Mouse (Mus musculus) forebrain, embryonic 11.5 days (tissue): ENCODE measurements around the gene Cyp1b1. TPM values are rescaled to one million over a fixed set of nuclear protein-coding genes. Genes with fewer than 3 reads are reported as not detected.

Experiments
- ATAC-seq: fragments of 200-750 bp; cut with Nextera tagmentation; replicated peaks from 2 replicates; pipeline ENCODE4 v1.8.0; 2017; ENCODE audit warnings: moderate TSS enrichment; ENCODE audit not compliant: low FRiP score
- DNase-seq: peaks from one replicate; pipeline ENCODE4 v3.0.0-alpha.2; 2017; ENCODE audit warnings: low spot score
- H3K27ac ChIP-seq: fragments of 300-500 bp; sonication (generic); 2 replicates; pipeline ENCODE4 v1.5.1; 2014; ENCODE audit warnings: low read depth, low read length
- H3K27me3 ChIP-seq: fragments of 300-500 bp; sonication (generic); 2 replicates; pipeline ENCODE4 v1.6.1; 2014; ENCODE audit warnings: mild to moderate bottlenecking, low read length, mixed read lengths; ENCODE audit not compliant: control insufficient read depth, insufficient read depth
- H3K36me3 ChIP-seq: fragments of 300-500 bp; sonication (generic); 2 replicates; pipeline ENCODE4 v1.6.1; 2014; ENCODE audit warnings: mild to moderate bottlenecking, low read length, moderate library complexity, mixed read lengths; ENCODE audit not compliant: control insufficient read depth, insufficient read depth
- H3K4me1 ChIP-seq: fragments of 300-500 bp; sonication (generic); replicated peaks from 2 replicates; pipeline ENCODE4 v1.6.1; 2014; ENCODE audit warnings: low read length, mixed read lengths; ENCODE audit not compliant: control insufficient read depth, insufficient read depth
- H3K4me2 ChIP-seq: fragments of 300-500 bp; sonication (generic); 2 replicates; pipeline ENCODE4 v1.6.1; 2014; ENCODE audit warnings: low read depth, mild to moderate bottlenecking, low read length, moderate library complexity, mixed read lengths; ENCODE audit not compliant: severe bottlenecking
- H3K4me3 ChIP-seq: fragments of 300-500 bp; sonication (generic); 2 replicates; pipeline ENCODE4 v1.5.1; 2014; ENCODE audit warnings: low read depth, low read length
- H3K9ac ChIP-seq: fragments of 300-500 bp; sonication (generic); 2 replicates; pipeline ENCODE4 v1.6.1; 2014; ENCODE audit warnings: low read length
- H3K9me3 ChIP-seq: fragments of 300-500 bp; sonication (generic); 2 replicates; pipeline ENCODE4 v1.6.1; 2016; ENCODE audit warnings: low read length, mixed read lengths; ENCODE audit not compliant: control insufficient read depth
- WGBS: fragments of 180-500 bp; shearing (Covaris S2); extraction: QIAGEN DNeasy Blood & Tissue Kit; methylation state at CpG from one replicate; pipeline ENCODE4 v1.1.7; 2014; 5-methylcytosine and 5-hydroxymethylcytosine counted together
- polyA plus RNA-seq: library from polyadenylated mRNA; unstranded; fragments of >200 nt; fragmentation: Nextera tagmentation; extraction: Ambion mirVana; gene quantifications from 2 replicates; pipeline ENCODE4 v1.2.1, GENCODE M21; 2014

Cyp1b1 gene
- polyA plus RNA-seq, result 1.6 and 2.1 TPM in 2 replicates

GRCm38 (mm10) chr17:79714931-79715637 lies at the start of gene Cyp1b1:
Cyp1b1 (minus strand) TSS chr17:79715061.
- Histone ChIP-seq H3K4me3 (peak within 1 kb of the TSS; percentile 42), H3K36me3 (no peaks in the 10 kb centered on the region), H3K9ac (peak within 1 kb of the TSS; percentile 46), H3K9me3 (no peaks in the 10 kb centered on the region; the same call in 1 of the 2 replicates), H3K4me2 (peak within 1 kb of the TSS; percentile 92), H3K27me3 (peaks cover 43% of the 10 kb centered on the region), H3K27ac (no peak within 1 kb of the TSS), H3K4me1 (peaks cover 19% of the 10 kb centered on the region)
- peak; percentile 75 for DNase-seq
- WGBS, result 0% methylated on average over 31 of the region's 31 CpGs
- ATAC-seq, result peak; percentile 60

- Histone ChIP-seq H3K9me3 (no peaks in the 10 kb centered on the region), H3K4me1 (no peaks in the 10 kb centered on the region), H3K4me3 (no peak overlapping the region), H3K36me3 (no peaks in the 10 kb centered on the region), H3K27me3 (no peaks in the 10 kb centered on the region), H3K4me2 (no peak overlapping the region), H3K27ac (no peak overlapping the region), H3K9ac (no peak overlapping the region)
- 89% methylated on average over 1 of the region's 1 CpGs for WGBS
- no peak for ATAC-seq
- no peak for DNase-seq
Observed at GRCm38 (mm10) chr17:79761841-79762240, 47.0 kb upstream of the Cyp1b1 start.

- ATAC-seq, result no peak
- H3K4me3 ChIP-seq, result no peak overlapping the region
- 96% methylated on average over 12 of the region's 12 CpGs for whole genome bisulfite sequencing
Observed at GRCm38 (mm10) chr17:79753831-79754230, 39.0 kb upstream of the Cyp1b1 start.

GRCm38 (mm10) chr17:79752836-79753235 lies 38.0 kb upstream of the Cyp1b1 start:
- no peak overlapping the region for H3K9ac ChIP-seq
- H3K36me3 ChIP-seq, result no peaks in the 10 kb centered on the region
- H3K4me3 ChIP-seq, result no peak overlapping the region
- ATAC-seq, result no peak
- H3K4me2 ChIP-seq, result no peak overlapping the region
- DNase-seq, result no peak
- no peaks in the 10 kb centered on the region; the same call in 1 of the 2 replicates for H3K9me3 ChIP-seq
- H3K27ac ChIP-seq, result no peak overlapping the region
- H3K4me1 ChIP-seq, result no peaks in the 10 kb centered on the region
- H3K27me3 ChIP-seq, result no peaks in the 10 kb centered on the region

More at GRCm38 (mm10) chr17:79753831-79754230, 39.0 kb upstream of the Cyp1b1 start:
- Histone ChIP-seq H3K27ac (no peak overlapping the region), H3K4me1 (no peaks in the 10 kb centered on the region), H3K27me3 (no peaks in the 10 kb centered on the region), H3K9me3 (no peaks in the 10 kb centered on the region; the same call in 1 of the 2 replicates), H3K36me3 (no peaks in the 10 kb centered on the region), H3K4me2 (no peak overlapping the region), H3K9ac (no peak overlapping the region)
- no peak for DNase-seq

- H3K27ac ChIP-seq, result no peak overlapping the region
- H3K4me1 ChIP-seq, result no peaks in the 10 kb centered on the region
- DNase-seq, result no peak
- no peak overlapping the region for H3K4me3 ChIP-seq
- no peaks in the 10 kb centered on the region; the same call in 1 of the 2 replicates for H3K9me3 ChIP-seq
- no peak overlapping the region for H3K9ac ChIP-seq
- H3K27me3 ChIP-seq, result no peaks in the 10 kb centered on the region
- H3K36me3 ChIP-seq, result no peaks in the 10 kb centered on the region
- WGBS, result 92% methylated on average over 6 of the region's 6 CpGs
- no peak for ATAC-seq
- no peak overlapping the region for H3K4me2 ChIP-seq
Observed at GRCm38 (mm10) chr17:79751661-79752191, 36.9 kb upstream of the Cyp1b1 start.

- H3K9ac ChIP-seq, result no peak overlapping the region
- H3K36me3 ChIP-seq, result no peaks in the 10 kb centered on the region
Observed at GRCm38 (mm10) chr17:79749647-79750046, 34.8 kb upstream of the Cyp1b1 start.

GRCm38 (mm10) chr17:79746954-79747353 lies 32.1 kb upstream of the Cyp1b1 start:
- no peaks in the 10 kb centered on the region; the same call in 1 of the 2 replicates for H3K9me3 ChIP-seq
- H3K4me2 ChIP-seq, result no peak overlapping the region
- H3K4me3 ChIP-seq, result no peak overlapping the region
- no peak overlapping the region for H3K27ac ChIP-seq
- DNase-seq (no peak), ATAC-seq (no peak)
- 81% methylated on average over 11 of the region's 11 CpGs for WGBS
- H3K9ac ChIP-seq, result no peak overlapping the region
- H3K27me3 ChIP-seq, result no peaks in the 10 kb centered on the region
- H3K4me1 ChIP-seq, result no peaks in the 10 kb centered on the region
- no peaks in the 10 kb centered on the region for H3K36me3 ChIP-seq

More at GRCm38 (mm10) chr17:79749647-79750046, 34.8 kb upstream of the Cyp1b1 start:
- ATAC-seq (no peak), DNase-seq (no peak)
- Histone ChIP-seq H3K27me3 (no peaks in the 10 kb centered on the region), H3K4me2 (no peak overlapping the region), H3K27ac (no peak overlapping the region), H3K9me3 (no peaks in the 10 kb centered on the region; the same call in 1 of the 2 replicates), H3K4me1 (no peaks in the 10 kb centered on the region), H3K4me3 (no peak overlapping the region)
- WGBS, result 92% methylated on average over 1 of the region's 1 CpGs

- H3K27me3 ChIP-seq, result no peaks in the 10 kb centered on the region
- 2% methylated on average over 3 of the region's 3 CpGs for WGBS
- H3K9me3 ChIP-seq, result no peaks in the 10 kb centered on the region; the same call in 1 of the 2 replicates
- H3K4me1 ChIP-seq, result no peaks in the 10 kb centered on the region
- DNase-seq (no peak), ATAC-seq (peak; percentile 51)
- H3K4me2 ChIP-seq, result no peak overlapping the region
- no peak overlapping the region for H3K9ac ChIP-seq
- no peak overlapping the region for H3K4me3 ChIP-seq
- H3K36me3 ChIP-seq, result no peaks in the 10 kb centered on the region
- H3K27ac ChIP-seq, result no peak overlapping the region
Observed at GRCm38 (mm10) chr17:79746146-79746591, 31.3 kb upstream of the Cyp1b1 start.
